Mouse (Mus musculus) CH12.LX (cell line): ENCODE measurements around the gene Tpcn1. TPM values are rescaled to one million over a fixed set of nuclear protein-coding genes. Genes with fewer than 3 reads are reported as not detected.

Source experiments
- DNase-seq: peaks from one replicate; pipeline ENCODE4 v3.0.0-alpha.2; 2013; ENCODE audit errors: extremely low read depth
- H3K27ac ChIP-seq: 2 replicates; pipeline ENCODE4 v1.5.1; 2012; ENCODE audit warnings: low read depth, mild to moderate bottlenecking, control low read depth, moderate library complexity; ENCODE audit not compliant: insufficient read depth
- H3K27me3 ChIP-seq: replicated peaks from 2 replicates; pipeline ENCODE3; 2012; ENCODE audit warnings: inconsistent platforms
- H3K36me3 ChIP-seq, 2 experiments: replicated peaks in 1 of 2; 2 replicates each; pipeline versions ENCODE3 to v1.6.1; 2012; ENCODE audit warnings: inconsistent platforms in 1 of 2, low read length in 1 of 2, mild to moderate bottlenecking in 1 of 2, mixed read lengths in 1 of 2, moderate library complexity in 1 of 2; ENCODE audit not compliant: control insufficient read depth in 1 of 2, insufficient read depth in 1 of 2
- H3K4me1 ChIP-seq, 2 experiments: 2 replicates each; pipeline ENCODE4 v1.6.1; 2012; ENCODE audit warnings: inconsistent platforms in 1 of 2, moderate library complexity in 1 of 2; ENCODE audit not compliant: insufficient read depth in 2 of 2, control insufficient read depth in 1 of 2
- H3K4me2 ChIP-seq: 2 replicates; pipeline ENCODE4 v1.6.1; 2012; ENCODE audit warnings: low read depth, mild to moderate bottlenecking, control low read depth; ENCODE audit not compliant: poor library complexity, insufficient read depth, severe bottlenecking
- H3K4me3 ChIP-seq, 3 experiments: fragments of 150-350 bp in 1 of 3; sonication (generic) in 1 of 3; replicated peaks in 1 of 3; 2 replicates each; pipeline versions ENCODE3 to v1.5.1; 2011 to 2012; ENCODE audit warnings: low read depth in 2 of 3, low read length in 2 of 3, mild to moderate bottlenecking in 2 of 3, moderate library complexity in 2 of 3, control low read depth in 1 of 3, improper control_type of control experiment in 1 of 3, inconsistent platforms in 1 of 3, mixed read lengths in 1 of 3; ENCODE audit not compliant: poor library complexity in 1 of 3
- H3K79me2 ChIP-seq: replicated peaks from 2 replicates; pipeline ENCODE4 v1.6.1; 2012; ENCODE audit warnings: mild to moderate bottlenecking, moderate library complexity; ENCODE audit not compliant: control insufficient read depth, poor library complexity, insufficient read depth, severe bottlenecking; ENCODE audit errors: extremely low read depth
- H3K9ac ChIP-seq: 2 replicates; pipeline ENCODE4 v1.6.1; 2012; ENCODE audit warnings: low read depth, mild to moderate bottlenecking, control low read depth, moderate library complexity; ENCODE audit not compliant: insufficient read depth
- H3K9me3 ChIP-seq: replicated peaks from 2 replicates; pipeline ENCODE3; 2012; ENCODE audit warnings: low read length, inconsistent platforms, mixed read lengths
- BHLHE40 ChIP-seq: IDR thresholded peaks from 2 replicates; pipeline ENCODE4 v1.6.1; 2011; ENCODE audit warnings: mild to moderate bottlenecking, low read depth, low read length, improper control_type of control experiment
- CHD2 ChIP-seq: IDR thresholded peaks from 2 replicates; pipeline ENCODE4 v1.6.1; 2011; ENCODE audit warnings: low read length, improper control_type of control experiment
- CTCF ChIP-seq, 2 experiments: IDR thresholded peaks in 1 of 2; conservative IDR thresholded peaks in 1 of 2; 2 replicates each; pipeline ENCODE4 v1.5.1; 2011 to 2012; ENCODE audit warnings: low read depth in 2 of 2, low read length in 2 of 2, improper control_type of control experiment in 1 of 2, inconsistent platforms in 1 of 2, mild to moderate bottlenecking in 1 of 2, moderate library complexity in 1 of 2
- E2F4 ChIP-seq: IDR thresholded peaks from 2 replicates; pipeline ENCODE4 v1.6.1; 2011; ENCODE audit warnings: low read depth, low read length, improper control_type of control experiment; ENCODE audit not compliant: insufficient replicate concordance
- ELF1 ChIP-seq: IDR thresholded peaks from 2 replicates; pipeline ENCODE4 v1.6.1; 2014; ENCODE audit warnings: low read depth, mild to moderate bottlenecking, inconsistent platforms, low read length, improper control_type of control experiment
- ETS1 ChIP-seq: conservative IDR thresholded peaks from 2 replicates; pipeline ENCODE4 v1.6.1; 2012; ENCODE audit warnings: low read depth, mild to moderate bottlenecking, inconsistent platforms, low read length, improper control_type of control experiment, moderate library complexity
- HCFC1 ChIP-seq: IDR thresholded peaks from 2 replicates; pipeline ENCODE4 v1.6.1; 2012; ENCODE audit warnings: low read depth, mild to moderate bottlenecking, inconsistent platforms, low read length, improper control_type of control experiment
- IRF4 ChIP-seq: IDR thresholded peaks from 2 replicates; pipeline ENCODE4 v1.6.1; 2014; ENCODE audit warnings: low read depth, mild to moderate bottlenecking, inconsistent platforms, low read length, improper control_type of control experiment
- JUN ChIP-seq: IDR thresholded peaks from 2 replicates; pipeline ENCODE4 v1.6.1; 2011; ENCODE audit warnings: low read depth, mild to moderate bottlenecking, low read length, improper control_type of control experiment, moderate library complexity; ENCODE audit not compliant: insufficient read depth
- KAT2A ChIP-seq: IDR thresholded peaks from 2 replicates; pipeline ENCODE4 v1.6.1; 2012; ENCODE audit warnings: low read length, improper control_type of control experiment, inconsistent platforms; ENCODE audit not compliant: insufficient replicate concordance
- MAFK ChIP-seq: IDR thresholded peaks from 2 replicates; pipeline ENCODE4 v1.6.1; 2011; ENCODE audit warnings: low read length, improper control_type of control experiment; ENCODE audit not compliant: insufficient replicate concordance
- MAX ChIP-seq: IDR thresholded peaks from 2 replicates; pipeline ENCODE4 v1.6.1; 2011; ENCODE audit warnings: low read length, improper control_type of control experiment
- MAZ ChIP-seq: IDR thresholded peaks from 2 replicates; pipeline ENCODE4 v1.6.1; 2012; ENCODE audit warnings: low read depth, mild to moderate bottlenecking, inconsistent platforms, low read length, improper control_type of control experiment, moderate library complexity
- MEF2A ChIP-seq: IDR thresholded peaks from 2 replicates; pipeline ENCODE4 v1.6.1; 2014; ENCODE audit warnings: low read depth, mild to moderate bottlenecking, inconsistent platforms, low read length, improper control_type of control experiment, borderline replicate concordance
- MXI1 ChIP-seq: IDR thresholded peaks from 2 replicates; pipeline ENCODE4 v1.6.1; 2011; ENCODE audit warnings: mild to moderate bottlenecking, low read depth, low read length, improper control_type of control experiment
- NELFE ChIP-seq: IDR thresholded peaks from 2 replicates; pipeline ENCODE4 v1.6.1; 2011; ENCODE audit warnings: low read depth, low read length, improper control_type of control experiment
- NRF1 ChIP-seq: IDR thresholded peaks from 2 replicates; pipeline ENCODE4 v1.6.1; 2014; ENCODE audit warnings: low read depth, mild to moderate bottlenecking, inconsistent platforms, low read length, improper control_type of control experiment, moderate library complexity
- PAX5 ChIP-seq: IDR thresholded peaks from 2 replicates; pipeline ENCODE4 v1.6.1; 2012; ENCODE audit warnings: low read length, inconsistent platforms, mixed read lengths
- POLR2A ChIP-seq: IDR thresholded peaks from 2 replicates; pipeline ENCODE4 v1.6.1; 2011; ENCODE audit warnings: low read depth, mild to moderate bottlenecking, improper control_type of control experiment, low read length
- POLR2AphosphoS2 ChIP-seq: IDR thresholded peaks from 2 replicates; pipeline ENCODE4 v1.6.1; 2011; ENCODE audit warnings: low read depth, low read length, improper control_type of control experiment
- RAD21 ChIP-seq: IDR thresholded peaks from 2 replicates; pipeline ENCODE4 v1.6.1; 2011; ENCODE audit warnings: low read depth, mild to moderate bottlenecking, low read length, improper control_type of control experiment, moderate library complexity
- SMC3 ChIP-seq: IDR thresholded peaks from 2 replicates; pipeline ENCODE4 v1.6.1; 2011; ENCODE audit warnings: low read depth, low read length, improper control_type of control experiment
- TBP ChIP-seq: conservative IDR thresholded peaks from 2 replicates; pipeline ENCODE4 v1.6.1; 2011; ENCODE audit warnings: low read depth, low read length, improper control_type of control experiment
- USF1 ChIP-seq: IDR thresholded peaks from 2 replicates; pipeline ENCODE4 v1.6.1; 2014; ENCODE audit warnings: low read depth, mild to moderate bottlenecking, inconsistent platforms, low read length, improper control_type of control experiment
- USF2 ChIP-seq: conservative IDR thresholded peaks from 2 replicates; pipeline ENCODE4 v1.6.1; 2011; ENCODE audit warnings: low read depth, low read length, improper control_type of control experiment
- ZC3H11A ChIP-seq: IDR thresholded peaks from 2 replicates; pipeline ENCODE4 v1.6.1; 2012; ENCODE audit warnings: low read depth, mild to moderate bottlenecking, inconsistent platforms, low read length, improper control_type of control experiment
- ZKSCAN1 ChIP-seq: IDR thresholded peaks from 2 replicates; pipeline ENCODE4 v1.6.1; 2012; ENCODE audit warnings: low read depth, inconsistent platforms, low read length, improper control_type of control experiment, borderline replicate concordance
- ZMIZ1 ChIP-seq: IDR thresholded peaks from 2 replicates; pipeline ENCODE4 v1.6.1; 2012; ENCODE audit warnings: low read depth, mild to moderate bottlenecking, inconsistent platforms, low read length, improper control_type of control experiment
- ZNF384 ChIP-seq: IDR thresholded peaks from 2 replicates; pipeline ENCODE4 v1.6.1; 2012; ENCODE audit warnings: low read depth, low read length, improper control_type of control experiment, inconsistent platforms
- dilution Hi-C: fragments of 300-500 bp; cut with MboI; formaldehyde crosslinking; loops from 2 replicates; pipeline ENCODE4 v1.14.3; 2020; ENCODE audit warnings: low sequenced_read_pairs; ENCODE audit not compliant: extremely low pct_unique_long_range_greater_than_20kb, extremely low pct_ligation_motif_present
- in situ Hi-C: fragments of 300-500 bp; cut with MboI; formaldehyde crosslinking; loops from 3 replicates; pipeline ENCODE4 v1.14.3; 2019; ENCODE audit warnings: low sequenced_read_pairs, low pct_ligation_motif_present, low pct_unique_long_range_greater_than_20kb, mixed read lengths
- polyA plus RNA-seq: library from polyadenylated mRNA; unstranded; fragments of >175 nt; gene quantifications from 2 replicates; pipeline ENCODE4 v1.2.1, GENCODE M21; 2012; ENCODE audit warnings: low read depth; ENCODE audit not compliant: insufficient read length
- total RNA-seq, 2 experiments: library from RNA; depleted of rRNA; stranded (reverse); fragments of 300-350 nt in 1 of 2; fragments of >200 nt in 1 of 2; gene quantifications; 2 replicates each; pipeline ENCODE4 v1.2.3; 2012 to 2014

The Tpcn1 gene
- total and polyA plus RNA-seq, 3 experiments = 0.90 to 5.4 (median 2.2) TPM

DNA sequence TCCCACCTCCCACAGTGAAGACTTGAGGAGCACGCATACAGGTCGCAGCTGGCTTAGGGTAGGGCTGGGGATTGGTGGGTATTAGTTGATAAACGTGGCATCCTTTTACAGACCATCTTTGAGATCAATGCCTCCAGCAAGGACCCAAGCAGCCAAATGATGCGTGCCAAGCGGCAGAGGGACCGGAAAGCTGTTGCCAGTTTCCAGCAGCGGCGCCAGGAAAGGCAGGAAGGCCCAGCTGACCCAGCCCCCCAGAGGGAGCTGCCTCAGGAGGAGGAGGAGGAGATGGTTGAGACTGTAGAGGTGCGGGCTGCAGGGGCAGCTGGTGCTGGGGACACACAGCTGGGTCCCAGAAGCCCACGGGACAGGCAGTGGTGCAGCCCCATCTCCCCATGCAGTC, 36.0 kb upstream of the Tpcn1 start:
- no peak for DNase-seq
- no peak for TF ChIP-seq USF2
- no peak for TF ChIP-seq POLR2A
- no peak for TF ChIP-seq JUN
- TF ChIP-seq NELFE = no peak
- TF ChIP-seq ZNF384 = no peak
- no peak for TF ChIP-seq MAZ
- no peak for TF ChIP-seq RAD21
- TF ChIP-seq NRF1 = no peak
- no peak for TF ChIP-seq SMC3
- TF ChIP-seq POLR2AphosphoS2 = no peak
- no peak for TF ChIP-seq E2F4
- no peak for TF ChIP-seq TBP
- TF ChIP-seq BHLHE40 = no peak
- no peak for TF ChIP-seq USF1
- no peak for TF ChIP-seq CTCF (conservative IDR thresholded peaks at IDR 0.05 in 1 of 2, IDR thresholded peaks at IDR 0.05 in 1 of 2; ENCODE audit: low read depth in 2 of 2, low read length in 2 of 2)
- TF ChIP-seq ZMIZ1 = no peak
- no peak for TF ChIP-seq PAX5
- TF ChIP-seq HCFC1 = no peak
- no peak for TF ChIP-seq IRF4
- TF ChIP-seq ETS1 = no peak
- Histone ChIP-seq H3K4me1 (peaks cover 39 to 97% of the 10 kb centered on the region in 2 experiments), H3K4me2 (no peak overlapping the region), H3K27me3 (no peaks in the 10 kb centered on the region), H3K27ac (no peak overlapping the region), H3K9ac (no peak overlapping the region), H3K79me2 (no peaks in the 10 kb centered on the region), H3K9me3 (peaks cover 9% of the 10 kb centered on the region), H3K4me3 (no peak overlapping the region), H3K36me3 (peaks cover 76 to 92% of the 10 kb centered on the region in 2 experiments)
- dilution Hi-C loops = no loop called here
- in situ Hi-C loops = loop anchor here (5.0 to 25.0 kb wide), 3 partner anchors 33 to 487 kb away; no protein-coding TSS in a partner anchor

DNA sequence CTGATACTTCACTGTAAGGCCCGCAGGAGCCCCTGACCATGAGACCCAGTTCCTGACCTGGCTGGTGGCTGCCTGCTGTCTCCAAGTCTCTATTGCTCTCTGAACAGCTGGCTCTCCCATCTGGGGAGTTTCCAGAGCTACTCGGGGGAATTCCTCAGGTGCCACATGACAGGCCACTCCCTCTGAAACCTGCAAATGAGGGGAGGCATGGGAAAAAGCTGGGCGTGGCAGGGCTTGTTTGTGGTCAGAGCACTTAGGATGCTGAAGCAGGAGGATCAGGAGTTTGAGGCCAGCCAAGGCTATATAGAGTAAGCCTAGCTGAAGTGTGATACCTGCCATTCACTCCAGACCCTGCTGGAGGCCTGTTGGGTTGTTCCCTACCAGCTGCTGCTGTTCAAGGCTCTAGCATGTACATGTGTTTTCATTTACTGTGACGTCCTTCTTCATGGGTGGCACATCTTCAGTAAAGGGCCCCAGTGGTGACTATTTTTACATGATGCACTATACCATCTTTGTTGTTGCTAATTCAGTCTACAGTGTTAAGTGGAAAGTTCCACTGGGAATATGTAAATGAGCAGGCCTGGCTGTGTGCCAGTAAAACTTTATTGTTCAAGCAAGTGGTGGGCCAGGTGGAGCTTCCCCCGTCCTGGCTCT, 33.9 kb upstream of the Tpcn1 start:
- in situ Hi-C loops = loop anchor here (5.0 to 25.0 kb wide), 3 partner anchors 35 to 485 kb away; no protein-coding TSS in a partner anchor
- peaks cover 77 to 92% of the 10 kb centered on the region in 2 experiments for H3K36me3 ChIP-seq
- dilution Hi-C loops = no loop called here
- peak; percentile 86 for TF ChIP-seq MXI1
- TF ChIP-seq CHD2 = peak; percentile 68
- TF ChIP-seq ELF1 = 0 out of 2 replicates have a peak, but pooled peaks have one; percentile 18
- no peak for TF ChIP-seq ZKSCAN1
- TF ChIP-seq MAX = peak; percentile 89
- TF ChIP-seq POLR2A = peak; percentile 59; the same call in 1 of the 2 replicates
- TF ChIP-seq USF2 = no peak
- TF ChIP-seq ZC3H11A = no peak
- no peak for TF ChIP-seq E2F4
- TF ChIP-seq MAFK = peak; percentile 76
- no peak for TF ChIP-seq PAX5
- TF ChIP-seq KAT2A = 0 out of 2 replicates have a peak, but pooled peaks have one; percentile 58
- no peak for TF ChIP-seq ZNF384
- TF ChIP-seq BHLHE40 = peak; percentile 92
- peak; percentile 95 for TF ChIP-seq MEF2A
- peak; percentile 49 for TF ChIP-seq NELFE
- TF ChIP-seq RAD21 = no peak; the same call in 1 of the 2 replicates
- TF ChIP-seq NRF1 = no peak
- TF ChIP-seq SMC3 = peak; percentile 7; the same call in 1 of the 2 replicates
- peak; percentile 60; the same call in 1 of the 2 replicates for TF ChIP-seq ZMIZ1
- TF ChIP-seq HCFC1 = no peak; the same call in 1 of the 2 replicates

More for the DNA sequence above, 33.9 kb upstream of the Tpcn1 start:
- H3K4me1 ChIP-seq = peaks cover 32 to 87% of the 10 kb centered on the region in 2 experiments
- peak; percentile 96 for DNase-seq
- peak overlapping the region; percentile 98 for H3K27ac ChIP-seq
- H3K4me2 ChIP-seq = peak overlapping the region; percentile 48
- no peaks in the 10 kb centered on the region for H3K27me3 ChIP-seq
- no peak overlapping the region; the same call in 1 of the 2 replicates for H3K9ac ChIP-seq
- no peaks in the 10 kb centered on the region for H3K79me2 ChIP-seq
- H3K4me3 ChIP-seq = peak overlapping the region in 1 of 3 experiments; percentile 35
- H3K9me3 ChIP-seq = peaks cover 9% of the 10 kb centered on the region
